Mouse (Mus musculus) testis, adult 2 months (tissue): ENCODE results near the gene Evc.

Source experiments
- CTCF ChIP-seq: fragments of 200-500 bp; IDR thresholded peaks from 2 replicates; pipeline ENCODE4 v1.5.1; 2012; ENCODE audit warnings: low read depth, mild to moderate bottlenecking, inconsistent platforms, low read length, moderate library complexity; ENCODE audit not compliant: control insufficient read depth, insufficient read depth, insufficient replicate concordance
- POLR2A ChIP-seq: fragments of 200-500 bp; IDR thresholded peaks from 2 replicates; pipeline ENCODE4 v1.6.1; 2012; ENCODE audit warnings: low read depth, mild to moderate bottlenecking, inconsistent platforms, low read length, moderate library complexity; ENCODE audit not compliant: control insufficient read depth

DNA sequence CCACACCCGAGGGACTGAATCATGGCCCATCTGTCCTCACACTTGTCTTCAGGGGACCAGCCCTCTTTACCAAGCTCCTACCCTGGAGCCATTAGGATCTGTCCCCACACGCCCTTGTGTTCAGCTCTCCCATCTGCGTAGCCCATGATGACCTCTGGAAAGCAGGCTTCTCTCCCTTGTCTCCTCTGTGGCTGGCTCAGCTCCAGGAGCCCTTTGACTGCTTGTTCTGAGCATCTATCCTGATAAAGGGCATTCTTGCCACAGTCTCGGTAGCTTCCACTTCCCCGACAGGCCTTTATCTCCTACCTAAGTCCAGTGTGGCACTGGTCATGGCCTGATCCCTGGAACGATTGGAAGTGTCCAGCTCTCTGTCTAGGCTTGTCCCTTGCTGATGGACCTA, 10.0 kb downstream of the Evc start:
- TF ChIP-seq POLR2A (no peak), CTCF (no peak)
